Mouse (Mus musculus): ENCODE data around the gene Zfp575. TPM values are rescaled to one million over a fixed set of nuclear protein-coding genes. Genes with fewer than 3 reads are reported as not detected.
A peak's percentile ranks its signal among the peaks of the same experiment; 100 is the strongest.

Zfp575 gene
- polyA plus RNA-seq, 1 experiment: 9.6 TPM

- TF ChIP-seq CTCF (IDR thresholded peaks at IDR 0.05; ENCODE audit: borderline replicate concordance, extremely low read depth, insufficient read depth, insufficient read length): no peak
- no peak for TF ChIP-seq POLR2A (IDR thresholded peaks at IDR 0.05; ENCODE audit: borderline replicate concordance, extremely low read depth, insufficient read depth, insufficient read length, poor library complexity, severe bottlenecking)
- no peak for DNase-seq (ENCODE audit: low read depth)
Measured at GRCm38 (mm10) chr7:24561450-24561849, 26.0 kb downstream of the Zfp575 start.

- TF ChIP-seq CTCF (IDR thresholded peaks at IDR 0.05; ENCODE audit: borderline replicate concordance, extremely low read depth, insufficient read depth, insufficient read length) (no peak), POLR2A (IDR thresholded peaks at IDR 0.05; ENCODE audit: borderline replicate concordance, extremely low read depth, insufficient read depth, insufficient read length, poor library complexity, severe bottlenecking) (no peak)
Measured at GRCm38 (mm10) chr7:24555786-24556185, 31.7 kb downstream of the Zfp575 start.

GRCm38 (mm10) chr7:24551985-24552759 lies 35.3 kb downstream of the Zfp575 start:
- no peak for DNase-seq (ENCODE audit: low read depth)
- TF ChIP-seq POLR2A (IDR thresholded peaks at IDR 0.05; ENCODE audit: borderline replicate concordance, extremely low read depth, insufficient read depth, insufficient read length, poor library complexity, severe bottlenecking) (no peak), CTCF (IDR thresholded peaks at IDR 0.05; ENCODE audit: borderline replicate concordance, extremely low read depth, insufficient read depth, insufficient read length) (no peak)

More at GRCm38 (mm10) chr7:24555786-24556185, 31.7 kb downstream of the Zfp575 start:
- no peak for DNase-seq (ENCODE audit: low read depth)

DNA sequence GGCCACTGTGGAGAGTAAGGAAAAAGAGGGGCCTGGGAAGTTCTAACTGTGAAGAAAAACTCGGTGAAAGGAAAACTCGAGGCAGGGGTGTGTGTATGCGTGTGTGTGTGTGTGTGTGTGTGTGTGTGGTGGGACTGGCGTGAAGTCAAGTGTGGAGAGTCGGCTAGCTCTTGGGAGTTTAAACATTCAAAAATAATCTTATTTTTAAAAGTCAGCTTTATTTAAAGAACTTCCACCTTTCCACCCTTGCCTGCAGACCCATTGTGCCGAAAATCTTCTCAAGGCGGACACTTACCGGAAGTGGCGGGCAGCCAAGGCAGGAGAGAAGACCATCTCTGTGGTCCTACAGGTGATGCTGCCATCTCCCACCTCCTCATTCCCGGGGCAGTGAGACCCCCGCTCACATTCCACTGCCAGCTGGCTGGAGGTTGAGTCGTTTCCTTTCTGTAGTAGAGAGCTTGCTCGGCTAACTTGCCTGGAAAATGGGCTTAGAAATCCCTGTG lies 39.9 kb downstream of the Zfp575 start:
- no peak for DNase-seq (ENCODE audit: low read depth)
- TF ChIP-seq CTCF (IDR thresholded peaks at IDR 0.05; ENCODE audit: borderline replicate concordance, extremely low read depth, insufficient read depth, insufficient read length) (no peak), POLR2A (IDR thresholded peaks at IDR 0.05; ENCODE audit: borderline replicate concordance, extremely low read depth, insufficient read depth, insufficient read length, poor library complexity, severe bottlenecking) (no peak)

GRCm38 (mm10) chr7:24546634-24547389 lies 40.6 kb downstream of the Zfp575 start:
- TF ChIP-seq CTCF (IDR thresholded peaks at IDR 0.05; ENCODE audit: borderline replicate concordance, extremely low read depth, insufficient read depth, insufficient read length) (no peak), POLR2A (IDR thresholded peaks at IDR 0.05; ENCODE audit: borderline replicate concordance, extremely low read depth, insufficient read depth, insufficient read length, poor library complexity, severe bottlenecking) (peak; percentile 40; the same call in 1 of the 2 replicates)
- peak; percentile 99 for DNase-seq (ENCODE audit: low read depth)

DNA sequence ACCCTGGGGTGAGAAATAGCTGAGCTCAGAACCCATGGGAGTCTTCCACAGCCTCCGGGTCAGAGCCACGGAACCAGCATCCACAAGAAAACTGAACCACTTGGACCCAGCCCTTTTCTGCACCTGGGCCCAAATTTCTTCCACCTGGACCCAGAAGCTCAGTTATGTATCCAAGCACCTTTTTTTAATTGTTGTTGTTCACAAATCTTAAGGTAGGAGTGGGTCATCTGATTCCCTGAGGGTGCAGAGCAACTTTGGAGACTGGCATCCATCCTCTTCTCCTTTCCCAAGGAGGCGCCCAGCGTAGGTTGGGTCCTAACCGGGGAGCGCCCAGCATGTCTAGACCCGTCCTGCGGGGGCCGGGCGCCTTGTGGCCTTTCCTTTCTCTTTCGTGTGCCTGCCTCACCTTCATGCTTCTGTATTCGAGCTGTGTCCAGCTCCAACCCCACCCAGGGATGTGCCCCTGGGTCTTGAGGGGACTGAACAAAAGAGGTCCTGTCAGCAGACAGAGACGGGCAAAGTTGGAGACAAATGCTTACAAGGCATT lies 41.3 kb downstream of the Zfp575 start, which contains the start of the genes Pinlyp and Xrcc1:
Gene Pinlyp, minus strand, starts transcription at position 51 of the 547 bp plus-strand sequence.
Gene Xrcc1, plus strand, starts transcription at position 222 of the 547 bp plus-strand sequence.
- no peak for TF ChIP-seq CTCF (IDR thresholded peaks at IDR 0.05; ENCODE audit: borderline replicate concordance, extremely low read depth, insufficient read depth, insufficient read length)
- TF ChIP-seq POLR2A (IDR thresholded peaks at IDR 0.05; ENCODE audit: borderline replicate concordance, extremely low read depth, insufficient read depth, insufficient read length, poor library complexity, severe bottlenecking): no peak
- no peak for DNase-seq (ENCODE audit: low read depth)

GRCm38 (mm10) chr7:24544506-24544905 lies 42.9 kb downstream of the Zfp575 start:
- TF ChIP-seq CTCF (IDR thresholded peaks at IDR 0.05; ENCODE audit: borderline replicate concordance, extremely low read depth, insufficient read depth, insufficient read length) (peak; percentile 23; the same call in 1 of the 2 replicates), POLR2A (IDR thresholded peaks at IDR 0.05; ENCODE audit: borderline replicate concordance, extremely low read depth, insufficient read depth, insufficient read length, poor library complexity, severe bottlenecking) (no peak)
- no peak for DNase-seq (ENCODE audit: low read depth)

DNA sequence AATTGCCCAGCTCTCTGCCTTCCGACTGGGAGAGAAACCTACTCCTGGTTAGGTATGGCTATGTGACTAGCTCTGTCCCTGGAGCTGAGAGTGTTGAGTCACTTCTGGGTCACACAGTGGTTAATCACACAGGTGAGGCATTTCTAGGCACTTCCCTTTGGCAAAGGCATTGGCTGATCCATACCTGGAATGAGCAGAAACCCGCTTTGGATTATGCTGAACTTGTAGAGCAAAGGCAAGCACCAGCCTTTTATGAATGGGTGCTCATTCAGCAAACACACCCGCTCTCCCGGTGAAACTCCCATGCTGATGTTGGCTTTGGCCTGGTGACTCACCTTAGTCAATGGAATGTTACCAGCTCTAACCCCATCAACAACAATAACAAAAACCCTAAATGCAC lies 47.8 kb downstream of the Zfp575 start:
- no peak for DNase-seq (ENCODE audit: low read depth)
- TF ChIP-seq POLR2A (IDR thresholded peaks at IDR 0.05; ENCODE audit: borderline replicate concordance, extremely low read depth, insufficient read depth, insufficient read length, poor library complexity, severe bottlenecking) (no peak), CTCF (IDR thresholded peaks at IDR 0.05; ENCODE audit: borderline replicate concordance, extremely low read depth, insufficient read depth, insufficient read length) (no peak)

DNA sequence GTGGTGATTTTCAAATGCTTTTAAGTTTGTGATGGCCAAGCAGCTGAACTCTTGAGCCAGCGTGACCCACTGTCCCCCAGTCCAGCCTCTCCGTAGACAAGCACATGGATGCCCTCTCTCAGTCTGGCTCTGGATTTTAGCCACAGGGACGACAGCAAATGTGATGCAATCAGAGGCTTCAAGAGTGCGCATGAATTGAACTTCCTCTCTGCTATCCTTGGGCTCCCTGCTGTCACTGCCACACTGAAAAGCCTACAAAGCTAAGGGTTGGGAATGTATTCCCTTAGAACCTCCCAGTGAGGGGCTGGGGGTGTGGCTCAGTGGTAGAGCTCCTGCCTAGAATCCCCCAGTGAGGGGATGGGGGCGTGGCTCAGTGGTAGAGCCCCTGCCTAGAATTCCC lies 48.7 kb downstream of the Zfp575 start:
- no peak for TF ChIP-seq CTCF (IDR thresholded peaks at IDR 0.05; ENCODE audit: borderline replicate concordance, extremely low read depth, insufficient read depth, insufficient read length)
- no peak for TF ChIP-seq POLR2A (IDR thresholded peaks at IDR 0.05; ENCODE audit: borderline replicate concordance, extremely low read depth, insufficient read depth, insufficient read length, poor library complexity, severe bottlenecking)
- DNase-seq (ENCODE audit: low read depth): no peak

GRCm38 (mm10) chr7:24538154-24538553 lies 49.3 kb downstream of the Zfp575 start:
- no peak for DNase-seq (ENCODE audit: low read depth)
- no peak for TF ChIP-seq POLR2A (IDR thresholded peaks at IDR 0.05; ENCODE audit: borderline replicate concordance, extremely low read depth, insufficient read depth, insufficient read length, poor library complexity, severe bottlenecking)
- no peak for TF ChIP-seq CTCF (IDR thresholded peaks at IDR 0.05; ENCODE audit: borderline replicate concordance, extremely low read depth, insufficient read depth, insufficient read length)

DNA sequence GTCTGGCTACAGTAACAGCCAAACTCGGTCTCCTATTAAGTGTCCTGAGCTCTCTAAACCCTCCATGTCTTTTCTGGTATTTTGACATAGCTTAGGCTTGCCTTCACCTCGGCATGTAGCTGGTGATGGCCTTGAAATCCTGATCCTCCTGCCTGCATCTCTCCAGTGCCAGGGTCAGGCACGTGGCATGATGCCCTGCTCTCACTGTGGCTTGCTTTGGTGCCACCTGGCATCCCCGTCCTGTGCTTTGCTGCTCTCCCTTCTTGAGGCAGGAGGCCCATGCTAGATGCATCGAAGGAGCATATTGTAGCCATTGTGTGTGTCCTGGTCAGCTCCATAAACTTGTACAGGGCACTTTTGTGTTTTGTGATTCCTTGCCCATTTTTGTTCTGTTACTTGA lies 49.9 kb downstream of the Zfp575 start:
- no peak for TF ChIP-seq CTCF (IDR thresholded peaks at IDR 0.05; ENCODE audit: borderline replicate concordance, extremely low read depth, insufficient read depth, insufficient read length)
- DNase-seq (ENCODE audit: low read depth): no peak

Measured in brain, embryonic 14.5 days (tissue).